Mouse (Mus musculus): ENCODE data around the gene Oxsm. TPM values are rescaled to one million over a fixed set of nuclear protein-coding genes. Genes with fewer than 3 reads are reported as not detected.

The Oxsm gene
- total and polyA plus RNA-seq, 2 experiments from 2014 or later, result 1.3 to 5.5 TPM

DNA sequence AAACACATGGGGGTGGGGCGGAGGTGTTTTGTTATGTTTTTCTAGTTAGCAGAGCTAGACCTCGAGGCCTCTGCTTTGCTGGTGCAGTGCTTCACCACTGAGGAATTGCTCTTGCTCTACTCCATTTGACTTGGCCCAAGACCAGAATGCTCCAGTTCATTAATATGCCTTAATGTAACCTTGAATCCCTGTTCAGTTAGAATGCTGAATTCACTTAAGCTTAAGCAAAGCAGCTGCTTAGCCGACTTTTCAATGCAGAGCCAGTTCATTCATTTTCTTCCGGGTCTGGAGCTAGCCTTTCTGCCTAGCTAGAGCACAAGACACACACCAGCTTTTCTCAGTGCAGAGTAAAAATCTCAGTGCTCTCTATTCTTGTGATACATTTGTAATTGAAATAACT, 29.6 kb upstream of the Oxsm start:
- Histone ChIP-seq H3K27me3 (ENCODE audit: insufficient read depth, low read length) (no peaks in the 10 kb centered on the region), H3K9ac (replicated peaks; ENCODE audit: low read length, poor library complexity, severe bottlenecking) (no peak overlapping the region), H3K4me3 (ENCODE audit: low read depth, low read length) (no peak overlapping the region), H3K4me2 (ENCODE audit: low read depth, low read length, poor library complexity, severe bottlenecking) (no peak overlapping the region), H3K27ac (ENCODE audit: low read depth, low read length) (no peak overlapping the region), H3K36me3 (ENCODE audit: insufficient read depth, low read length) (no peaks in the 10 kb centered on the region), H3K4me1 (ENCODE audit: insufficient read depth, low read length) (no peaks in the 10 kb centered on the region), H3K9me3 (ENCODE audit: low read length) (no peaks in the 10 kb centered on the region)
- ATAC-seq (ENCODE audit: low FRiP score), result no peak
- peak; percentile 19 for DNase-seq (ENCODE audit: low spot score)
- TF ChIP-seq CTCF (IDR thresholded peaks at IDR 0.05), result no peak
- 60% methylated on average over 4 of the region's 4 CpGs for WGBS

DNA sequence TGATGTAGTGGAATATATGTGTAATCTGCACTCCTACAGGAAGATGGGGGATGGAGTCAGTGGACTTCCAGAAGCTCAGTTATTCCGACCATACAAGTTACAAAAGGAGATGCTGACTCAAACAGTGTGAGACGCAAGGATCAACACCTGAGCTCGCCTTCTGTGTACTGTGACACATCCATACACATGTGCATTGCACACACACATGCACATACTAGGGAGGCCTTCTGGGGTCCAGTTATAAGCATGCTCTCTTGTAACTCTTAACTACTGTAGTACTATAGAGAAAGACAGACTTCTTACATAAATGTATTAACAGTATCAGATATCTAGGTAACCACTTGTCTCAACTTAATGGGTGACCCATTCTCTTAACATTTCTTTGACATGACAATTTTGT, 24.1 kb upstream of the Oxsm start:
- Histone ChIP-seq H3K36me3 (ENCODE audit: insufficient read depth, low read length) (peaks cover 3% of the 10 kb centered on the region; the same call in 1 of the 2 replicates), H3K9ac (replicated peaks; ENCODE audit: low read length, poor library complexity, severe bottlenecking) (no peak overlapping the region), H3K27me3 (ENCODE audit: insufficient read depth, low read length) (no peaks in the 10 kb centered on the region), H3K4me2 (ENCODE audit: low read depth, low read length, poor library complexity, severe bottlenecking) (no peak overlapping the region), H3K4me1 (ENCODE audit: insufficient read depth, low read length) (no peaks in the 10 kb centered on the region), H3K9me3 (ENCODE audit: low read length) (no peaks in the 10 kb centered on the region), H3K4me3 (ENCODE audit: low read depth, low read length) (no peak overlapping the region), H3K27ac (ENCODE audit: low read depth, low read length) (no peak overlapping the region)
- 89% methylated on average over 3 of the region's 3 CpGs for WGBS
- ATAC-seq (ENCODE audit: low FRiP score), result no peak
- no peak for DNase-seq (ENCODE audit: low spot score)
- no peak for TF ChIP-seq CTCF (IDR thresholded peaks at IDR 0.05)

DNA sequence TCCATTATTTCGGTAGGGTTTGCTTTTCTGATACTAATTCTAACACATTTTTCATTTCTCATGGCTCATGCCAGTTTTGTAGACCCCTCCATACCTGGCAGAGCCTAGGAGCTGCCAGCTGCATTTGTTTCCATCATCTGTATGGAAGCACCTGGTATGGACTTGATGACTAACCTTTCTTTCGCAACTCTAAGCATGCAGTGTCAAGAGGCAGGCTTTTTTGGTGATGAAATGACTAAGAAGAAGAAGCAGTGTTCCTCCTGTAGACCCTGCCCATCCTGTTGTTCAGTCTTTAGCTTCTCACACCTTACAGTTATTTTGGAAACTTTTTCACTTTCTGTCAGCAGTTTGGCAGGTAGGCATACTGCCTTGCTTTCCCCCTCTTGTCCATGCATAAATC, 20.2 kb upstream of the Oxsm start:
- H3K9me3 ChIP-seq (ENCODE audit: low read length), result no peaks in the 10 kb centered on the region
- no peak overlapping the region for H3K9ac ChIP-seq (replicated peaks; ENCODE audit: low read length, poor library complexity, severe bottlenecking)
- H3K27me3 ChIP-seq (ENCODE audit: insufficient read depth, low read length), result no peaks in the 10 kb centered on the region
- H3K36me3 ChIP-seq (ENCODE audit: insufficient read depth, low read length), result peaks cover 3% of the 10 kb centered on the region; the same call in 1 of the 2 replicates
- H3K4me3 ChIP-seq (ENCODE audit: low read depth, low read length), result no peak overlapping the region
- DNase-seq (ENCODE audit: low spot score) (no peak), ATAC-seq (ENCODE audit: low FRiP score) (no peak)
- H3K4me1 ChIP-seq (ENCODE audit: insufficient read depth, low read length), result no peaks in the 10 kb centered on the region
- no peak overlapping the region for H3K27ac ChIP-seq (ENCODE audit: low read depth, low read length)
- no peak for TF ChIP-seq CTCF (IDR thresholded peaks at IDR 0.05)
- no peak overlapping the region for H3K4me2 ChIP-seq (ENCODE audit: low read depth, low read length, poor library complexity, severe bottlenecking)
- WGBS, result 92% methylated on average over 2 of the region's 2 CpGs

GRCm38 (mm10) chr14:16267028-16267427, 17.4 kb upstream of the Oxsm start:
- no peaks in the 10 kb centered on the region for H3K27me3 ChIP-seq (ENCODE audit: insufficient read depth, low read length)
- TF ChIP-seq CTCF (IDR thresholded peaks at IDR 0.05), result no peak
- WGBS, result 94% methylated on average over 5 of the region's 5 CpGs
- H3K36me3 ChIP-seq (ENCODE audit: insufficient read depth, low read length), result peaks cover 3% of the 10 kb centered on the region; the same call in 1 of the 2 replicates
- DNase-seq (ENCODE audit: low spot score) (no peak), ATAC-seq (ENCODE audit: low FRiP score) (no peak)
- no peaks in the 10 kb centered on the region for H3K4me1 ChIP-seq (ENCODE audit: insufficient read depth, low read length)
- no peaks in the 10 kb centered on the region for H3K9me3 ChIP-seq (ENCODE audit: low read length)
- H3K27ac ChIP-seq (ENCODE audit: low read depth, low read length), result no peak overlapping the region
- H3K4me3 ChIP-seq (ENCODE audit: low read depth, low read length), result no peak overlapping the region
- no peak overlapping the region for H3K9ac ChIP-seq (replicated peaks; ENCODE audit: low read length, poor library complexity, severe bottlenecking)
- no peak overlapping the region for H3K4me2 ChIP-seq (ENCODE audit: low read depth, low read length, poor library complexity, severe bottlenecking)

DNA sequence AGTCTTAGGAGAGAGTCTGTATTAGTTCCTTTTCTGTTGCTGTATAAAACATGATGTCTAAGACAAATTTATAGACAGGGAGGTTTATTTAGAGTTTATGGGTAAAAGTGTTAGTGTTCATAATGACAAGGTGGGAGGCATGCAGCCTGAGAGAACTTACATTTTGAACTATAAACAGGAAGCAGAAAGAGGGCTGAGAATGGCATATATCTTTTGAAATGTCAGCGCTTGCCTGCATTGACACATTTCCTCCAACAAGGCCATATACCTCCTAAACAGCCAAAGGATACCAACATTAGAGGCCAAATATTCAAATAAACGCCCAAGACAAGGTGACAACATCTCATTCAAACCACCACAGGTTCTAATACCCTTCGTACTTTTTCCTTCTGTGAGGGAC, 12.3 kb upstream of the Oxsm start:
- WGBS, result 89% methylated on average over 3 of the region's 3 CpGs
- Histone ChIP-seq H3K4me2 (ENCODE audit: low read depth, low read length, poor library complexity, severe bottlenecking) (no peak overlapping the region), H3K36me3 (ENCODE audit: insufficient read depth, low read length) (0 out of 2 replicates have a peak, but pooled peaks cover 5% of the 10 kb centered on the region), H3K4me1 (ENCODE audit: insufficient read depth, low read length) (no peaks in the 10 kb centered on the region), H3K9ac (replicated peaks; ENCODE audit: low read length, poor library complexity, severe bottlenecking) (no peak overlapping the region), H3K27me3 (ENCODE audit: insufficient read depth, low read length) (no peaks in the 10 kb centered on the region), H3K9me3 (ENCODE audit: low read length) (no peaks in the 10 kb centered on the region), H3K27ac (ENCODE audit: low read depth, low read length) (no peak overlapping the region), H3K4me3 (ENCODE audit: low read depth, low read length) (no peak overlapping the region)
- no peak for TF ChIP-seq CTCF (IDR thresholded peaks at IDR 0.05)
- ATAC-seq (ENCODE audit: low FRiP score), result no peak
- no peak for DNase-seq (ENCODE audit: low spot score)

DNA sequence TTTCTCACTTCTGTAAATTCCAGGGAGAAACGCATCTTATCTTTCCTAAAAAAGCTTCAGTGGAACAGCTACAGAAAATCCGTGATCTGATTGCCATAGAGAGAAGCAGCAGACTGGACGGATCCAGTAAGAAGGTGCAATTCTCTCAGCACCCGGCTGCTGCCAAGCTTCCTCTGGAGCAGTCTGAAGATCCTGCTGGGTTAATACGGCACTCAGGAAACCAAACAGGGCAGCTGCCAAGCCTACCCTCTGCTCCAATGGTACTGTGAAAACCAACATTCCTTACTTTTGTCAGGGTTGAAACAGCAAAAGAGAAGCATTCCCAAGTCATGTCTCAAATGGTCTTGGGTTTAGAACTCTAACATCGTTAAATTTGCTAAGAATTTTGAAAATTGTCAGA, 10.9 kb upstream of the Oxsm start:
- Histone ChIP-seq H3K36me3 (ENCODE audit: insufficient read depth, low read length) (0 out of 2 replicates have a peak, but pooled peaks cover 8% of the 10 kb centered on the region), H3K4me3 (ENCODE audit: low read depth, low read length) (no peak overlapping the region), H3K9me3 (ENCODE audit: low read length) (no peaks in the 10 kb centered on the region), H3K27me3 (ENCODE audit: insufficient read depth, low read length) (no peaks in the 10 kb centered on the region), H3K4me1 (ENCODE audit: insufficient read depth, low read length) (no peaks in the 10 kb centered on the region), H3K4me2 (ENCODE audit: low read depth, low read length, poor library complexity, severe bottlenecking) (no peak overlapping the region), H3K9ac (replicated peaks; ENCODE audit: low read length, poor library complexity, severe bottlenecking) (no peak overlapping the region), H3K27ac (ENCODE audit: low read depth, low read length) (no peak overlapping the region)
- no peak for TF ChIP-seq CTCF (IDR thresholded peaks at IDR 0.05)
- 62% methylated on average over 6 of the region's 6 CpGs for WGBS
- ATAC-seq (ENCODE audit: low FRiP score), result no peak
- DNase-seq (ENCODE audit: low spot score), result peak; percentile 57
